In the genomic region with DNA sequence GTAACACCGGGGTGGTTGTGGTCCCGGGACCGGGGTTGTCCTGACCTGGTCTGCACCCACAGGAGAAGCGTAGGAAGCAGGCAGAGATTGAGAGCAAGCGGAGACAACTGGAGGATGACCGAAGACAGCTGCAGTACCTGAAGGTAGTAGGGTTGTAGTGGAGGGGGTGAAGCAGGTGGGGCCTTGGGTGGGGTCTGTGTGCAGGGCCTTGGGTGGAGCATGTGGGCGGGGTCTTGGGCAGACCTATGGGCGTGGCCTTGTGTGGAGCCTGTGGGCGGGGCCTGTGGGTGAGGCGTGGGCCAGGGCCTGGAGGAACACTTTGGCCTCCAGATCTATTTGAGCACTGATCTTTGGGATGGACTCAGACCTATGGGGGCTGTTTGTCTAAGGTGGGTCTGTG, we compare ENCODE assay signal across 11 mouse cellular contexts. TPM values are rescaled to one million over a fixed set of nuclear protein-coding genes. Genes with fewer than 3 reads are reported as not detected.
DNase-seq lines count a peak whose midpoint lies in the region; ATAC-seq and TF ChIP-seq lines count a peak whose summit lies in the region.
"Had no signal": no experiment of that assay in that cellular context is flagged by ENCODE, and none has a peak within 500 bp of the region (broad histone marks: within the 10 kb centered on the region; RNA-seq: fewer than 3 reads in every experiment).

No protein-coding gene starts in this region.

- H3K27me3 ChIP-seq in neural tube, embryonic 12.5 days (replicated peaks), result no peaks in the 10 kb centered on the region
- H3K27me3 ChIP-seq in stomach, postnatal 0 days (ENCODE audit: control insufficient read depth, insufficient read depth, low read length), result no peaks in the 10 kb centered on the region
- H3K27me3 ChIP-seq: lung, embryonic 15.5 days had no signal

- peak; percentile 30 for DNase-seq in gastrocnemius, adult 18-20 months (ENCODE audit: low spot score)
- DNase-seq in gastrocnemius, postnatal 36 days, result no peak
- no peak for DNase-seq in neural tube, embryonic 10.5 days (ENCODE audit: extremely low spot score, low spot score)
- peak; percentile 63 to 75 for DNase-seq in kidney, postnatal 25 days
- peak; percentile 68 for DNase-seq in stomach, postnatal 0 days (ENCODE audit: low spot score)
- no peak for DNase-seq in frontal cortex, postnatal 14 days (ENCODE audit: low spot score in 2 of 2)
- DNase-seq in cerebellum, adult 8-10 months, result no peak
- DNase-seq: adrenal gland, adult 8-10 months; embryo, embryonic 11 days had no signal

- peak overlapping the region; percentile 9; the same call in 1 of the 2 replicates for H3K4me2 ChIP-seq in neural tube, embryonic 12.5 days (replicated peaks)
- no peak overlapping the region; the same call in 1 of the 2 replicates for H3K4me2 ChIP-seq in stomach, postnatal 0 days (replicated peaks; ENCODE audit: low read depth)
- H3K4me2 ChIP-seq: lung, embryonic 15.5 days had no signal

- H3K36me3 ChIP-seq in neural tube, embryonic 12.5 days, result peaks cover 50% of the 10 kb centered on the region
- 0 out of 2 replicates have a peak, but pooled peaks cover 3% of the 10 kb centered on the region for H3K36me3 ChIP-seq in stomach, postnatal 0 days (ENCODE audit: control insufficient read depth, insufficient read depth, low read length)

- H3K4me3 ChIP-seq in neural tube, embryonic 12.5 days, result no peak overlapping the region
- no peak overlapping the region for H3K4me3 ChIP-seq in stomach, postnatal 0 days (ENCODE audit: low read depth, low read length)
- H3K4me3 ChIP-seq: lung, embryonic 15.5 days had no signal

- TF ChIP-seq EP300 in stomach, postnatal 0 days (optimal IDR thresholded peaks at IDR 0.05), result no peak

- peaks cover 61% of the 10 kb centered on the region for H3K4me1 ChIP-seq in neural tube, embryonic 12.5 days
- H3K4me1 ChIP-seq in stomach, postnatal 0 days (replicated peaks; ENCODE audit: control insufficient read depth, insufficient read depth), result no peaks in the 10 kb centered on the region

- H3K27ac ChIP-seq in neural tube, embryonic 12.5 days, result no peak overlapping the region; the same call in 1 of the 2 replicates
- no peak overlapping the region for H3K27ac ChIP-seq in stomach, postnatal 0 days (replicated peaks)

- ATAC-seq in neural tube, embryonic 12.5 days (ENCODE audit: low FRiP score, low read depth), result no peak
- no peak for ATAC-seq in stomach, postnatal 0 days (ENCODE audit: low FRiP score, low TSS enrichment)

- H3K9me3 ChIP-seq in neural tube, embryonic 12.5 days, result no peaks in the 10 kb centered on the region
- H3K9me3 ChIP-seq in stomach, postnatal 0 days (ENCODE audit: control insufficient read depth, low read length), result no peaks in the 10 kb centered on the region
- H3K9me3 ChIP-seq: lung, embryonic 15.5 days had no signal

- TF ChIP-seq CTCF in stomach, postnatal 0 days (IDR thresholded peaks at IDR 0.05; ENCODE audit: low read depth), result no peak

- WGBS in neural tube, embryonic 12.5 days, result 84% methylated on average over 10 of the region's 10 CpGs
- 79% methylated on average over 10 of the region's 10 CpGs for WGBS in stomach, postnatal 0 days

- intact Hi-C loops in gastrocnemius, postnatal 36 days (cut with DNase I), result no loop called here

- H3K9ac ChIP-seq in neural tube, embryonic 12.5 days, result 0 out of 2 replicates have a peak overlapping the region, but pooled peaks have one; percentile 8
- H3K9ac ChIP-seq in stomach, postnatal 0 days (ENCODE audit: low read length), result no peak overlapping the region
- H3K9ac ChIP-seq: lung, embryonic 15.5 days had no signal

RNA-seq across cellular contexts. Expression of a gene that starts 13.6 kb away (rescaled TPM):
- 10 to 100 TPM; 11.1 to 22.9 TPM for total RNA-seq in gastrocnemius, adult 18-20 months (2021)
- total RNA-seq in gastrocnemius, postnatal 36 days (2021), result 10 to 100 TPM; 13.8 to 21.4 TPM
- polyA plus RNA-seq in neural tube, embryonic 12.5 days (2016; fragmentation: Nextera tagmentation; extraction: Ambion mirVana), result 196 and 205 TPM in 2 replicates
- polyA plus RNA-seq in stomach, postnatal 0 days (2015; fragmentation: Nextera tagmentation; extraction: Ambion mirVana), result 27.8 and 29.1 TPM in 2 replicates

RNA-seq across cellular contexts. Expression of a gene that starts 13.8 kb away (rescaled TPM):
- under 1 TPM in 1 of 2 experiments, not detected in 1; 0.40 TPM for total RNA-seq in gastrocnemius, adult 18-20 months (2021)
- total RNA-seq in gastrocnemius, postnatal 36 days (2021), result not detected
- 1.6 and 2.3 TPM in 2 replicates for polyA plus RNA-seq in neural tube, embryonic 12.5 days (2016; fragmentation: Nextera tagmentation; extraction: Ambion mirVana)
- polyA plus RNA-seq in stomach, postnatal 0 days (2015; fragmentation: Nextera tagmentation; extraction: Ambion mirVana), result 57.6 and 58.0 TPM in 2 replicates

RNA-seq across cellular contexts. Expression of a gene that starts 16.2 kb away (rescaled TPM):
- total RNA-seq in gastrocnemius, adult 18-20 months (2021), result not detected
- not detected for total RNA-seq in gastrocnemius, postnatal 36 days (2021)
- polyA plus RNA-seq in neural tube, embryonic 12.5 days (2016; fragmentation: Nextera tagmentation; extraction: Ambion mirVana), result 0.16 and 0.42 TPM in 2 replicates
- polyA plus RNA-seq in stomach, postnatal 0 days (2015; fragmentation: Nextera tagmentation; extraction: Ambion mirVana), result 0.04 and 0.15 TPM in 2 replicates

RNA-seq across cellular contexts. Expression of a gene that starts 29.9 kb away (rescaled TPM):
- total RNA-seq in gastrocnemius, adult 18-20 months (2021), result 1 to 10 TPM; 1.2 to 1.9 TPM
- total RNA-seq in gastrocnemius, postnatal 36 days (2021), result 1 to 10 TPM; 1.2 to 1.8 TPM
- 1.5 and 2.0 TPM in 2 replicates for polyA plus RNA-seq in neural tube, embryonic 12.5 days (2016; fragmentation: Nextera tagmentation; extraction: Ambion mirVana)
- 14.1 and 17.6 TPM in 2 replicates for polyA plus RNA-seq in stomach, postnatal 0 days (2015; fragmentation: Nextera tagmentation; extraction: Ambion mirVana)

RNA-seq across cellular contexts. Expression of a gene that starts 40.2 kb away (rescaled TPM):
- 10 to 100 TPM; 49.5 to 54.5 TPM for total RNA-seq in gastrocnemius, adult 18-20 months (2021)
- 10 to 100 TPM; 35.1 to 40.1 TPM for total RNA-seq in gastrocnemius, postnatal 36 days (2021)
- 115 and 118 TPM in 2 replicates for polyA plus RNA-seq in neural tube, embryonic 12.5 days (2016; fragmentation: Nextera tagmentation; extraction: Ambion mirVana)
- polyA plus RNA-seq in stomach, postnatal 0 days (2015; fragmentation: Nextera tagmentation; extraction: Ambion mirVana), result 60.0 and 68.6 TPM in 2 replicates

Comparison
In these comparisons a context has a peak if more than half of its experiments do, and no peak if none do; other contexts are left out.
1. DNase-seq: peak in gastrocnemius, adult 18-20 months (single experiment), kidney, postnatal 25 days (2 of 2) and stomach, postnatal 0 days (single experiment); none in gastrocnemius, postnatal 36 days (0 of 2), neural tube, embryonic 10.5 days (single experiment), frontal cortex, postnatal 14 days (0 of 2) and cerebellum, adult 8-10 months (single experiment).